Mouse (Mus musculus) olfactory bulb, adult 2 months (tissue): ENCODE measurements around the gene Tmem243.
"Not testable (repeated sequence)": the region's sequence is repeated elsewhere in the genome, so short reads cannot be mapped to it uniquely, and the experiment has no call there.

Experiments used
- CTCF ChIP-seq: fragments of 200-500 bp; IDR thresholded peaks from 2 replicates; pipeline ENCODE4 v1.5.1; 2012; ENCODE audit warnings: low read depth, mild to moderate bottlenecking, low read length, moderate library complexity; ENCODE audit not compliant: insufficient read depth
- POLR2A ChIP-seq: fragments of 200-500 bp; IDR thresholded peaks from 2 replicates; pipeline ENCODE4 v1.6.1; 2012; ENCODE audit warnings: mild to moderate bottlenecking, low read depth, low read length, moderate library complexity; ENCODE audit not compliant: insufficient read depth

DNA sequence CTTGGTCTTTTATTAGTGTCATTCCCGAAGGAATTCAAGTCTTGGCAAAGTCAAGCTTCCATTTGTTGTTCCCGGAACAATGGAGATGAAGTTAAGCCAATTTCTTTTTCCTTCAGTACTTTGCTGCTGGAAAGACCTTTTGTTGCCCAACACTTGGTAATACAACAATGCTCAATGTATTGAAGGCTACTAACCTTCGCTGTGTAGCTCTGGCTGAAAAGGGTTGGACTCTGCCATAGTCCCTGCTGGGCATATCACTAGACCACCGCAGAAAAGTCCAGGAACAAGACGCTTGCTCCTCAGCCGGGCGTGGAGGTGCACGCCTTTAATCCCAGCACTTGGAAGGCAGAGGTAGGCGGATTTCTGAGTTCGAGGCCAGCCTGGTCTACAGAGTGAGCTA lies 64.7 kb downstream of the Tmem243 start:
- not testable (repeated sequence) for TF ChIP-seq CTCF, POLR2A
